Mouse (Mus musculus) lung, adult 2 months (tissue): Measurements from ENCODE around the gene Sbk3.

Source experiments
- CTCF ChIP-seq: fragments of 200-500 bp; IDR thresholded peaks from 2 replicates; pipeline ENCODE4 v1.5.1; 2011; ENCODE audit warnings: mild to moderate bottlenecking, low read length, control low read depth; ENCODE audit not compliant: insufficient read depth
- POLR2A ChIP-seq: fragments of 200-500 bp; IDR thresholded peaks from 2 replicates; pipeline ENCODE4 v1.6.1; 2011; ENCODE audit warnings: low read depth, mild to moderate bottlenecking, control low read depth, low read length, borderline replicate concordance; ENCODE audit errors: extremely low read depth

- TF ChIP-seq CTCF = no peak
- no peak for TF ChIP-seq POLR2A
Measured at GRCm38 (mm10) chr7:4926849-4927248, 44.1 kb downstream of the Sbk3 start.
